Mouse (Mus musculus) heart, postnatal 0 days (tissue): ENCODE measurements around the gene Mtrf1. TPM values are rescaled to one million over a fixed set of nuclear protein-coding genes. Genes with fewer than 3 reads are reported as not detected.
"Not testable (repeated sequence)": the region's sequence is repeated elsewhere in the genome, so short reads cannot be mapped to it uniquely, and the experiment has no call there.

Experiments used
- ATAC-seq: fragments of 200-750 bp; cut with Nextera tagmentation; 2 replicates; pipeline ENCODE4 v1.8.0; 2017; ENCODE audit warnings: low read depth, moderate number of reproducible peaks, moderate library complexity; ENCODE audit not compliant: insufficient read depth
- DNase-seq: peaks from one replicate; pipeline ENCODE4 v3.0.0-alpha.2; 2016; ENCODE audit warnings: low spot score
- H3K27ac ChIP-seq: fragments of 300-500 bp; sonication (generic); 2 replicates; pipeline ENCODE4 v1.5.1; 2014; ENCODE audit warnings: low read depth, mild to moderate bottlenecking
- H3K27me3 ChIP-seq: fragments of 300-500 bp; sonication (generic); 2 replicates; pipeline ENCODE4 v1.6.1; 2014; ENCODE audit warnings: low read length, mixed read lengths; ENCODE audit not compliant: control insufficient read depth, insufficient read depth
- H3K36me3 ChIP-seq: fragments of 300-500 bp; sonication (generic); replicated peaks from 2 replicates; pipeline ENCODE4 v1.6.1; 2014; ENCODE audit warnings: low read length, mixed read lengths; ENCODE audit not compliant: control insufficient read depth, insufficient read depth
- H3K4me1 ChIP-seq: fragments of 300-500 bp; sonication (generic); 2 replicates; pipeline ENCODE4 v1.6.1; 2014; ENCODE audit warnings: antibody characterized with exemption; ENCODE audit not compliant: control insufficient read depth, insufficient read depth
- H3K4me2 ChIP-seq: fragments of 300-500 bp; sonication (generic); 2 replicates; pipeline ENCODE4 v1.6.1; 2014; ENCODE audit warnings: low read depth, mild to moderate bottlenecking, low read length, moderate library complexity
- H3K4me3 ChIP-seq: fragments of 300-500 bp; sonication (generic); 2 replicates; pipeline ENCODE4 v1.5.1; 2014; ENCODE audit warnings: low read depth, low read length
- H3K9ac ChIP-seq: fragments of 300-500 bp; sonication (generic); replicated peaks from 2 replicates; pipeline ENCODE4 v1.6.1; 2014; ENCODE audit warnings: low read depth, low read length, mixed read lengths
- H3K9me3 ChIP-seq: fragments of 300-500 bp; sonication (generic); replicated peaks from 2 replicates; pipeline ENCODE4 v1.6.1; 2016; ENCODE audit warnings: low read length; ENCODE audit not compliant: control insufficient read depth
- CTCF ChIP-seq: IDR thresholded peaks from 2 replicates; pipeline ENCODE4 v1.5.1; 2016; ENCODE audit warnings: antibody characterized with exemption, control low read depth, low read depth
- EP300 ChIP-seq: IDR thresholded peaks from 2 replicates; pipeline ENCODE4 v1.6.1; 2016; ENCODE audit warnings: antibody characterized with exemption, low read depth
- WGBS: fragments of 180-500 bp; shearing (Covaris S2); extraction: QIAGEN DNeasy Blood & Tissue Kit; methylation state at CpG from one replicate; pipeline ENCODE4 v1.1.7; 2014; 5-methylcytosine and 5-hydroxymethylcytosine counted together
- polyA plus RNA-seq: library from polyadenylated mRNA; unstranded; fragments of >200 nt; fragmentation: Nextera tagmentation; extraction: Ambion mirVana; gene quantifications from 2 replicates; pipeline ENCODE4 v1.2.1, GENCODE M21; 2015
- total RNA-seq: library from RNA; depleted of rRNA; stranded (reverse); fragments of >200 nt; gene quantifications from 2 replicates; pipeline ENCODE4 v1.2.3, GENCODE M21; 2014; ENCODE audit warnings: low replicate concordance

The Mtrf1 gene
- total and polyA plus RNA-seq, 2 experiments from 2014 or later, result 8.4 to 11.9 TPM

- peaks cover 33% of the 10 kb centered on the region for H3K36me3 ChIP-seq
- ATAC-seq (no peak), DNase-seq (no peak)
- H3K9ac ChIP-seq, result no peak overlapping the region
- no peak overlapping the region for H3K4me2 ChIP-seq
- H3K9me3 ChIP-seq, result no peaks in the 10 kb centered on the region
- no peaks in the 10 kb centered on the region for H3K27me3 ChIP-seq
- no peak overlapping the region for H3K27ac ChIP-seq
- no peak overlapping the region for H3K4me3 ChIP-seq
- TF ChIP-seq CTCF (no peak), EP300 (no peak)
- 65% methylated on average over 6 of the region's 6 CpGs for WGBS
- no peaks in the 10 kb centered on the region for H3K4me1 ChIP-seq
Observed at GRCm38 (mm10) chr14:79409278-79409830, 11.8 kb downstream of the Mtrf1 start.

GRCm38 (mm10) chr14:79410662-79411061 lies 13.1 kb downstream of the Mtrf1 start:
- Histone ChIP-seq H3K27ac (no peak overlapping the region), H3K4me3 (no peak overlapping the region), H3K36me3 (peaks cover 36% of the 10 kb centered on the region), H3K9ac (no peak overlapping the region), H3K27me3 (no peaks in the 10 kb centered on the region), H3K4me2 (no peak overlapping the region), H3K9me3 (no peaks in the 10 kb centered on the region), H3K4me1 (no peaks in the 10 kb centered on the region)
- no peak for TF ChIP-seq EP300
- TF ChIP-seq CTCF, result no peak
- no peak for DNase-seq
- ATAC-seq, result no peak
- WGBS, result 80% methylated on average over 2 of the region's 2 CpGs

- no peak for ATAC-seq
- Histone ChIP-seq H3K4me2 (no peak overlapping the region), H3K27ac (no peak overlapping the region), H3K9me3 (no peaks in the 10 kb centered on the region), H3K9ac (no peak overlapping the region), H3K4me3 (no peak overlapping the region), H3K4me1 (no peaks in the 10 kb centered on the region), H3K36me3 (peaks cover 35% of the 10 kb centered on the region), H3K27me3 (no peaks in the 10 kb centered on the region)
- TF ChIP-seq EP300, result no peak
- TF ChIP-seq CTCF, result no peak
- no peak for DNase-seq
- 86% methylated on average over 6 of the region's 6 CpGs for WGBS
Observed at GRCm38 (mm10) chr14:79413121-79413520, 15.5 kb downstream of the Mtrf1 start.

- Histone ChIP-seq H3K9ac (no peak overlapping the region), H3K36me3 (peaks cover 37% of the 10 kb centered on the region), H3K9me3 (no peaks in the 10 kb centered on the region), H3K27me3 (no peaks in the 10 kb centered on the region), H3K4me3 (no peak overlapping the region), H3K4me2 (no peak overlapping the region), H3K27ac (no peak overlapping the region), H3K4me1 (no peaks in the 10 kb centered on the region)
- 80% methylated on average over 20 of the region's 20 CpGs for WGBS
- DNase-seq, result no peak
- TF ChIP-seq CTCF, result no peak
- no peak for TF ChIP-seq EP300
- ATAC-seq, result no peak
Observed at GRCm38 (mm10) chr14:79420083-79420685, 22.6 kb downstream of the Mtrf1 start.

GRCm38 (mm10) chr14:79425979-79426729 lies 28.6 kb downstream of the Mtrf1 start, which contains the start of gene Kbtbd7:
Gene Kbtbd7, plus strand, starts transcription at chr14:79426511.
- H3K36me3 ChIP-seq, result peaks cover 1% of the 10 kb centered on the region; the same call in 1 of the 2 replicates
- H3K27me3 ChIP-seq, result no peaks in the 10 kb centered on the region
- no peaks in the 10 kb centered on the region for H3K4me1 ChIP-seq
- peak; percentile 99 for DNase-seq
- peak within 1 kb of the TSS; percentile 57; the same call in 1 of the 2 replicates for H3K9ac ChIP-seq
- H3K4me3 ChIP-seq, result peak within 1 kb of the TSS; percentile 43
- H3K27ac ChIP-seq, result peak within 1 kb of the TSS; percentile 93
- H3K9me3 ChIP-seq, result peaks cover 9% of the 10 kb centered on the region; the same call in 1 of the 2 replicates
- TF ChIP-seq EP300 (peak; percentile 37; the same call in 1 of the 2 replicates), CTCF (0 out of 2 replicates have a peak, but pooled peaks have one; percentile 3)
- H3K4me2 ChIP-seq, result peak within 1 kb of the TSS; percentile 54
- under 1% methylated on average over 39 of the region's 44 CpGs for WGBS
- ATAC-seq, result peak; percentile 99

- Histone ChIP-seq H3K4me2 (peak overlapping the region; percentile 54), H3K9ac (peak overlapping the region; percentile 57; the same call in 1 of the 2 replicates), H3K4me3 (peak overlapping the region; percentile 43), H3K27ac (peak overlapping the region; percentile 93)
- ATAC-seq, result peak; percentile 40
- H3K36me3 ChIP-seq, H3K4me1 ChIP-seq, H3K27me3 ChIP-seq, H3K9me3 ChIP-seq, DNase-seq: not testable (repeated sequence)
- WGBS, result 71% methylated on average over 5 of the region's 59 CpGs
Observed at GRCm38 (mm10) chr14:79426730-79427365, 29.3 kb downstream of the Mtrf1 start.
